Mouse (Mus musculus) CH12.LX (cell line): ENCODE measurements around the gene Gjb4. TPM values are rescaled to one million over a fixed set of nuclear protein-coding genes. Genes with fewer than 3 reads are reported as not detected.

Source experiments
- DNase-seq: peaks from one replicate; pipeline ENCODE4 v3.0.0-alpha.2; 2013; ENCODE audit errors: extremely low read depth
- H3K27ac ChIP-seq: 2 replicates; pipeline ENCODE4 v1.5.1; 2012; ENCODE audit warnings: low read depth, mild to moderate bottlenecking, control low read depth, moderate library complexity; ENCODE audit not compliant: insufficient read depth
- H3K27me3 ChIP-seq: replicated peaks from 2 replicates; pipeline ENCODE3; 2012; ENCODE audit warnings: inconsistent platforms
- H3K36me3 ChIP-seq, 2 experiments: replicated peaks in 1 of 2; 2 replicates each; pipeline versions ENCODE3 to v1.6.1; 2012; ENCODE audit warnings: inconsistent platforms in 1 of 2, low read length in 1 of 2, mild to moderate bottlenecking in 1 of 2, mixed read lengths in 1 of 2, moderate library complexity in 1 of 2; ENCODE audit not compliant: control insufficient read depth in 1 of 2, insufficient read depth in 1 of 2
- H3K4me1 ChIP-seq, 2 experiments: 2 replicates each; pipeline ENCODE4 v1.6.1; 2012; ENCODE audit warnings: inconsistent platforms in 1 of 2, moderate library complexity in 1 of 2; ENCODE audit not compliant: insufficient read depth in 2 of 2, control insufficient read depth in 1 of 2
- H3K4me2 ChIP-seq: 2 replicates; pipeline ENCODE4 v1.6.1; 2012; ENCODE audit warnings: low read depth, mild to moderate bottlenecking, control low read depth; ENCODE audit not compliant: poor library complexity, insufficient read depth, severe bottlenecking
- H3K4me3 ChIP-seq, 3 experiments: fragments of 150-350 bp in 1 of 3; sonication (generic) in 1 of 3; replicated peaks in 1 of 3; 2 replicates each; pipeline versions ENCODE3 to v1.5.1; 2011 to 2012; ENCODE audit warnings: low read depth in 2 of 3, low read length in 2 of 3, mild to moderate bottlenecking in 2 of 3, moderate library complexity in 2 of 3, control low read depth in 1 of 3, improper control_type of control experiment in 1 of 3, inconsistent platforms in 1 of 3, mixed read lengths in 1 of 3; ENCODE audit not compliant: poor library complexity in 1 of 3
- H3K79me2 ChIP-seq: replicated peaks from 2 replicates; pipeline ENCODE4 v1.6.1; 2012; ENCODE audit warnings: mild to moderate bottlenecking, moderate library complexity; ENCODE audit not compliant: control insufficient read depth, poor library complexity, insufficient read depth, severe bottlenecking; ENCODE audit errors: extremely low read depth
- H3K9ac ChIP-seq: 2 replicates; pipeline ENCODE4 v1.6.1; 2012; ENCODE audit warnings: low read depth, mild to moderate bottlenecking, control low read depth, moderate library complexity; ENCODE audit not compliant: insufficient read depth
- H3K9me3 ChIP-seq: replicated peaks from 2 replicates; pipeline ENCODE3; 2012; ENCODE audit warnings: low read length, inconsistent platforms, mixed read lengths
- BHLHE40 ChIP-seq: IDR thresholded peaks from 2 replicates; pipeline ENCODE4 v1.6.1; 2011; ENCODE audit warnings: mild to moderate bottlenecking, low read depth, low read length, improper control_type of control experiment
- CHD2 ChIP-seq: IDR thresholded peaks from 2 replicates; pipeline ENCODE4 v1.6.1; 2011; ENCODE audit warnings: low read length, improper control_type of control experiment
- CTCF ChIP-seq, 2 experiments: IDR thresholded peaks in 1 of 2; conservative IDR thresholded peaks in 1 of 2; 2 replicates each; pipeline ENCODE4 v1.5.1; 2011 to 2012; ENCODE audit warnings: low read depth in 2 of 2, low read length in 2 of 2, improper control_type of control experiment in 1 of 2, inconsistent platforms in 1 of 2, mild to moderate bottlenecking in 1 of 2, moderate library complexity in 1 of 2
- E2F4 ChIP-seq: IDR thresholded peaks from 2 replicates; pipeline ENCODE4 v1.6.1; 2011; ENCODE audit warnings: low read depth, low read length, improper control_type of control experiment; ENCODE audit not compliant: insufficient replicate concordance
- EP300 ChIP-seq: IDR thresholded peaks from 2 replicates; pipeline ENCODE4 v1.6.1; 2011; ENCODE audit warnings: low read length, improper control_type of control experiment
- IRF4 ChIP-seq: IDR thresholded peaks from 2 replicates; pipeline ENCODE4 v1.6.1; 2014; ENCODE audit warnings: low read depth, mild to moderate bottlenecking, inconsistent platforms, low read length, improper control_type of control experiment
- MAFK ChIP-seq: IDR thresholded peaks from 2 replicates; pipeline ENCODE4 v1.6.1; 2011; ENCODE audit warnings: low read length, improper control_type of control experiment; ENCODE audit not compliant: insufficient replicate concordance
- MYC ChIP-seq: IDR thresholded peaks from 2 replicates; pipeline ENCODE4 v1.6.1; 2011; ENCODE audit warnings: low read depth, mild to moderate bottlenecking, improper control_type of control experiment, low read length
- NELFE ChIP-seq: IDR thresholded peaks from 2 replicates; pipeline ENCODE4 v1.6.1; 2011; ENCODE audit warnings: low read depth, low read length, improper control_type of control experiment
- POLR2A ChIP-seq: IDR thresholded peaks from 2 replicates; pipeline ENCODE4 v1.6.1; 2011; ENCODE audit warnings: low read depth, mild to moderate bottlenecking, improper control_type of control experiment, low read length
- POLR2AphosphoS2 ChIP-seq: IDR thresholded peaks from 2 replicates; pipeline ENCODE4 v1.6.1; 2011; ENCODE audit warnings: low read depth, low read length, improper control_type of control experiment
- RAD21 ChIP-seq: IDR thresholded peaks from 2 replicates; pipeline ENCODE4 v1.6.1; 2011; ENCODE audit warnings: low read depth, mild to moderate bottlenecking, low read length, improper control_type of control experiment, moderate library complexity
- RCOR1 ChIP-seq: conservative IDR thresholded peaks from 2 replicates; pipeline ENCODE4 v1.6.1; 2012; ENCODE audit warnings: low read depth, mild to moderate bottlenecking, inconsistent platforms, low read length, improper control_type of control experiment
- SIN3A ChIP-seq: IDR thresholded peaks from 2 replicates; pipeline ENCODE4 v1.6.1; 2012; ENCODE audit warnings: low read length, improper control_type of control experiment, inconsistent platforms
- SMC3 ChIP-seq: IDR thresholded peaks from 2 replicates; pipeline ENCODE4 v1.6.1; 2011; ENCODE audit warnings: low read depth, low read length, improper control_type of control experiment
- TBP ChIP-seq: conservative IDR thresholded peaks from 2 replicates; pipeline ENCODE4 v1.6.1; 2011; ENCODE audit warnings: low read depth, low read length, improper control_type of control experiment
- UBTF ChIP-seq: IDR thresholded peaks from 2 replicates; pipeline ENCODE4 v1.6.1; 2012; ENCODE audit warnings: low read depth, mild to moderate bottlenecking, inconsistent platforms, low read length, improper control_type of control experiment, moderate library complexity
- ZC3H11A ChIP-seq: IDR thresholded peaks from 2 replicates; pipeline ENCODE4 v1.6.1; 2012; ENCODE audit warnings: low read depth, mild to moderate bottlenecking, inconsistent platforms, low read length, improper control_type of control experiment
- ZKSCAN1 ChIP-seq: IDR thresholded peaks from 2 replicates; pipeline ENCODE4 v1.6.1; 2012; ENCODE audit warnings: low read depth, inconsistent platforms, low read length, improper control_type of control experiment, borderline replicate concordance
- dilution Hi-C: fragments of 300-500 bp; cut with MboI; formaldehyde crosslinking; loops from 2 replicates; pipeline ENCODE4 v1.14.3; 2020; ENCODE audit warnings: low sequenced_read_pairs; ENCODE audit not compliant: extremely low pct_unique_long_range_greater_than_20kb, extremely low pct_ligation_motif_present
- in situ Hi-C: fragments of 300-500 bp; cut with MboI; formaldehyde crosslinking; loops from 3 replicates; pipeline ENCODE4 v1.14.3; 2019; ENCODE audit warnings: low sequenced_read_pairs, low pct_ligation_motif_present, low pct_unique_long_range_greater_than_20kb, mixed read lengths
- polyA plus RNA-seq: library from polyadenylated mRNA; unstranded; fragments of >175 nt; gene quantifications from 2 replicates; pipeline ENCODE4 v1.2.1, GENCODE M21; 2012; ENCODE audit warnings: low read depth; ENCODE audit not compliant: insufficient read length
- total RNA-seq, 2 experiments: library from RNA; depleted of rRNA; stranded (reverse); fragments of 300-350 nt in 1 of 2; fragments of >200 nt in 1 of 2; gene quantifications; 2 replicates each; pipeline ENCODE4 v1.2.3; 2012 to 2014

The Gjb4 gene
- total and polyA plus RNA-seq, 3 experiments, result not detected

DNA sequence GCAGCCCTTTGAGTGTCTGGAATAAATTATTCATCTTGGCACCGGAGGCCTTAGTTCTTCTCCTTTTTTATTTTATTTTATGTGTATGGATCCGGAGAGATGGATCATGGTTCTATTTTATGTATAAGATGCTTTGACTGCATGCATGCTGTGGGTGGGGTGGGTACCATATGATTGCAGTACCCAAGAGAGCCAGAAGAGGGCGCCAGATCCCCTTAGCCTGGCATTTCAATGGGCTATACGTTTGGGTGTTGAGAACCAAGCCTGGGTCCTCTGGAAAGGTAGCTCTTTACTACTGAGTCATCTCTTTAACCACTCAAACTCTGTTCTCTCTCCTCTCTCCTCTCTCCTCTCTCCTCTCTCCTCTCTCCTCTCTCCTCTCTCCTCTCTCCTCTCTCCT, 23.5 kb upstream of the Gjb4 start:
- Histone ChIP-seq H3K9ac (no peak overlapping the region), H3K79me2 (no peaks in the 10 kb centered on the region), H3K36me3 (no peaks in the 10 kb centered on the region), H3K27ac (no peak overlapping the region), H3K4me2 (no peak overlapping the region), H3K9me3 (peaks cover 22% of the 10 kb centered on the region), H3K27me3 (no peaks in the 10 kb centered on the region), H3K4me3 (no peak overlapping the region), H3K4me1 (no peaks in the 10 kb centered on the region)
- dilution Hi-C loops (no loop called here), in situ Hi-C loops (no loop called here)
- DNase-seq, result no peak
- TF ChIP-seq RAD21 (peak; percentile 7), ZC3H11A (no peak), RCOR1 (no peak), SIN3A (no peak), POLR2AphosphoS2 (no peak), CTCF (conservative IDR thresholded peaks at IDR 0.05 in 1 of 2, IDR thresholded peaks at IDR 0.05 in 1 of 2; ENCODE audit: low read depth in 2 of 2, low read length in 2 of 2) (peak in 1 of 2 experiments; percentile 38; a peak in 1 of 4 replicates)

DNA sequence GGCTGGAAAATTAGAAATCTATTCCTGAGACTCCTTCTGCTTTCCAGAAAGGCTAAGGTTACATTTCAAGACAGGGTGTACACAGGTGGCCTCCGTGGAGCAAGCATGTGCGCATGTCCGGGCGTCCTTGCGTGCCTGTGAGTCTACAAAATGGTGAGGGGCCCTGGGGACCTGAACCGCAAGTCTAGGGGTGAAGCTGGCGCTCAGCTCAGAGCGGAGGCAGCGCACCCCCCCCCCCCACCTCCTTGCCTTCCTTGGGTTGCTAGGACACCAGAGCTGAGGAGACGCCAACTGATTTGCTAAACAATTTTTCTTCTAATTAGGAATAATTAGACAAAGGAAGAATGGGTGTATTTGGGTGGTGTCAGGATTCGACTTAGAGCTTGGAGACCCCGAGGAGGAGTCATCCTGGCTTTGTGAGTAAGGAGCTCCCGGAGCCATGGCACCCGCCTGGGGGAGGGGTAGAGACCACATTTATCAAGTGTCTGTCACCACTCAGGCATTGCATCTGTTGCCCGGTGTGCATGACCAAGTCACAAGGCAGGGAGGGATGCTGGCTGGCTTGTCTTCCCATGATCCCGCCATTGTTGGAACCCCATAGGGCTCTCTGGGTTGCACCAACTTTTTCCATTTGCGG, 21.8 kb upstream of the Gjb4 start:
- Histone ChIP-seq H3K36me3 (no peaks in the 10 kb centered on the region), H3K27ac (no peak overlapping the region), H3K4me1 (no peaks in the 10 kb centered on the region), H3K4me3 (no peak overlapping the region), H3K9ac (no peak overlapping the region), H3K4me2 (no peak overlapping the region), H3K79me2 (no peaks in the 10 kb centered on the region), H3K9me3 (peaks cover 23% of the 10 kb centered on the region), H3K27me3 (no peaks in the 10 kb centered on the region)
- dilution Hi-C loops, result no loop called here
- no peak for TF ChIP-seq CHD2
- TF ChIP-seq MAFK, result no peak
- TF ChIP-seq ZC3H11A, result no peak
- TF ChIP-seq TBP, result no peak
- TF ChIP-seq EP300, result no peak
- no peak for TF ChIP-seq ZKSCAN1
- TF ChIP-seq SMC3, result no peak
- TF ChIP-seq RAD21, result no peak
- no peak for TF ChIP-seq E2F4
- TF ChIP-seq IRF4, result no peak
- no peak for TF ChIP-seq BHLHE40
- no peak for TF ChIP-seq NELFE
- no peak for TF ChIP-seq UBTF
- no peak for TF ChIP-seq MYC
- no peak for TF ChIP-seq POLR2A
- no peak for TF ChIP-seq RCOR1
- TF ChIP-seq SIN3A, result no peak
- TF ChIP-seq POLR2AphosphoS2, result no peak
- in situ Hi-C loops, result no loop called here
- DNase-seq, result no peak
